Mouse (Mus musculus): Measurements from ENCODE around the gene Gm8453. TPM values are rescaled to one million over a fixed set of nuclear protein-coding genes. Genes with fewer than 3 reads are reported as not detected.
"Not testable (repeated sequence)": the region's sequence is repeated elsewhere in the genome, so short reads cannot be mapped to it uniquely, and the experiment has no call there.

The Gm8453 gene
- total RNA-seq (2021) = not detected
- long read RNA-seq, experiment 1 = 0 reads
- long read RNA-seq, experiment 2 = 0 reads

DNA sequence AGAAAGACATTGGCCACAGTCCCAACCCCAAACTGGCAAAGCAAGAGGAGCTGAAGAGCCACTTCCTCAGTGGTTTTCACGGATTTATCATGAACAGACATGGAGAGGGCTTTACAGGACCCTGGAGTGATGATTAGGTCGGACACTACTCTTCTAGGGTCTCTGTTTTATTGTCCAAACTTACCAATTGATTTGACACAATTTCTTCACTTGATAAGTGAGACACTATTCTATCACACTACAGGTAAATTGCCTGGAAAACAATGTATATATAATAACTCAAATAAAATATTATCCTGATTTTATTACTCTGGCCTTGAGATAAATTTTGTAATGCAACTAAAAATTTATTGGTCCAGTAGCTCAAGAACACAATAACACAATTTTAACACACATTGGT, at the start of gene Gm8453:
Gene Gm8453 (minus strand): TSS at position 101 of the 400 bp plus-strand sequence.
- not testable (repeated sequence) for DNase-seq (ENCODE audit: low spot score in 2 of 2)

DNA sequence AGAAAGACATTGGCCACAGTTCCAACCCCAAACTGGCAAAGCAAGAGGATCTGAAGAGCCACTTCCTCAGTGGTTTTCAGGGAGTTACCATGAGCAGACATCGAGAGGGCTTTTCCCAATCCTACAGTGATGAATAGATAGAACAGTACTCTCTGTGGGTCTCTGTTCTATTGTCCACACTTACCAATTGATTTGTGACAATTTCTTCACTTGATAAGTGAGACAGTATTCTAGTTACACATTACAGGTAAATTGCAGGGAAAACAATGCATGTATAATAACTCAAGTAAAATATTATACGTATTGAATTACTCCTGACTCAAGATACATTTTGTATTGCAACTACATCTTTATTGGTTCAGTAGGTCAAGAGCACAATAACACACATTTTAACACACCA, 28.1 kb downstream of the Gm8453 start, which contains the start of gene Gm8653:
Gene Gm8653 (minus strand): TSS at position 101 of the 400 bp plus-strand sequence.
- DNase-seq (ENCODE audit: low spot score in 2 of 2) = not testable (repeated sequence)

GRCm38 (mm10) chr7:22189077-22189476, 40.2 kb downstream of the Gm8453 start, which contains the start of gene Vmn1r143:
Gene Vmn1r143, plus strand, starts transcription at chr7:22189377.
- DNase-seq (ENCODE audit: low spot score in 2 of 2) = not testable (repeated sequence)

Other genes with a start within 250 kb of the Gm8453 start
- not detected for gene Vmn1r137, start 234.9 kb downstream of the Gm8453 start, total RNA-seq (2021)
- not detected for gene Vmn1r138, start 200.6 kb downstream of the Gm8453 start, total RNA-seq (2021)
- gene Gm6176, start 173.2 kb downstream of the Gm8453 start, total RNA-seq (2021) = not detected
- gene Vmn1r139, start 160.4 kb downstream of the Gm8453 start, total RNA-seq (2021) = not detected
- not detected for gene Gm16451, start 111.2 kb downstream of the Gm8453 start, total RNA-seq (2021)
- gene Gm10666, start 94.7 kb downstream of the Gm8453 start, total RNA-seq (2021) = not detected
- not detected for gene Vmn1r142, start 65.4 kb downstream of the Gm8453 start, total RNA-seq (2021)
- not detected for gene Vmn1r143, start 40.1 kb downstream of the Gm8453 start, total RNA-seq (2021)
- not detected for gene Gm8653, start 28.2 kb downstream of the Gm8453 start, total RNA-seq (2021)
- gene Gm4187, start 100.2 kb upstream of the Gm8453 start, total RNA-seq (2021) = not detected
- not detected for gene Gm8660, start 141.6 kb upstream of the Gm8453 start, total RNA-seq (2021)
- gene Vmn1r148, start 184.1 kb upstream of the Gm8453 start, total RNA-seq (2021) = not detected
- not detected for gene Vmn1r149, start 208.7 kb upstream of the Gm8453 start, total RNA-seq (2021)
- not detected for gene Gm10665, start 234.6 kb upstream of the Gm8453 start, total RNA-seq (2021)